Mouse (Mus musculus) embryonic fibroblast, embryonic 13.5 days (primary cell): ENCODE measurements at regions not wholly inside any gene's neighbourhood (a gene's known extent, or its start where the extent isn't known, plus 50 kb on each side); places are given as distances from the start of the nearest gene placed in this dataset.

Source experiments
- H3K27ac ChIP-seq: 2 replicates; pipeline ENCODE4 v1.5.1; 2012; ENCODE audit warnings: low read length, control low read depth, inconsistent platforms; ENCODE audit not compliant: insufficient read depth
- H3K4me1 ChIP-seq: 2 replicates; pipeline ENCODE4 v1.6.1; 2011; ENCODE audit warnings: low read length; ENCODE audit not compliant: control insufficient read depth, insufficient read depth
- H3K4me3 ChIP-seq: 2 replicates; pipeline ENCODE4 v1.5.1; 2011; ENCODE audit warnings: mild to moderate bottlenecking, control low read depth, low read length; ENCODE audit not compliant: insufficient read depth
- CTCF ChIP-seq: IDR thresholded peaks from 2 replicates; pipeline ENCODE4 v1.5.1; 2011; ENCODE audit warnings: mild to moderate bottlenecking, control low read depth, low read length, moderate library complexity, borderline replicate concordance; ENCODE audit not compliant: insufficient read depth
- POLR2A ChIP-seq: IDR thresholded peaks from 2 replicates; pipeline ENCODE4 v1.6.1; 2011; ENCODE audit warnings: low read depth, mild to moderate bottlenecking, control low read depth, low read length, moderate library complexity

- Histone ChIP-seq H3K4me3 (no peak overlapping the region), H3K27ac (no peak overlapping the region), H3K4me1 (no peaks in the 10 kb centered on the region)
- TF ChIP-seq CTCF (no peak), POLR2A (no peak)
These were observed 125.3 kb upstream of the Phyhipl start for GRCm38 (mm10) chr10:70781036-70781435.

- TF ChIP-seq POLR2A (no peak), CTCF (no peak)
- no peak overlapping the region for H3K4me3 ChIP-seq
- H3K27ac ChIP-seq: no peak overlapping the region
- H3K4me1 ChIP-seq: no peaks in the 10 kb centered on the region
These were observed 122.8 kb upstream of the Phyhipl start for GRCm38 (mm10) chr10:70778596-70778995.

GRCm38 (mm10) chr10:70774571-70774970, 118.8 kb upstream of the Phyhipl start:
- Histone ChIP-seq H3K4me1 (no peaks in the 10 kb centered on the region), H3K27ac (no peak overlapping the region), H3K4me3 (no peak overlapping the region)
- TF ChIP-seq CTCF (no peak), POLR2A (no peak)

GRCm38 (mm10) chr10:70774159-70774558, 118.4 kb upstream of the Phyhipl start:
- no peaks in the 10 kb centered on the region for H3K4me1 ChIP-seq
- no peak for TF ChIP-seq POLR2A
- no peak overlapping the region for H3K4me3 ChIP-seq
- no peak overlapping the region for H3K27ac ChIP-seq

- Histone ChIP-seq H3K27ac (no peak overlapping the region), H3K4me3 (no peak overlapping the region), H3K4me1 (no peaks in the 10 kb centered on the region)
- TF ChIP-seq POLR2A (no peak), CTCF (no peak)
These were observed 111.7 kb upstream of the Phyhipl start for GRCm38 (mm10) chr10:70767461-70767860.

- Histone ChIP-seq H3K27ac (no peak overlapping the region), H3K4me3 (no peak overlapping the region), H3K4me1 (no peaks in the 10 kb centered on the region)
- TF ChIP-seq POLR2A: no peak
- TF ChIP-seq CTCF: no peak
These were observed 111.1 kb upstream of the Phyhipl start for GRCm38 (mm10) chr10:70766869-70767268.

GRCm38 (mm10) chr10:70766450-70766849, 110.7 kb upstream of the Phyhipl start:
- Histone ChIP-seq H3K4me1 (no peaks in the 10 kb centered on the region), H3K4me3 (no peak overlapping the region), H3K27ac (no peak overlapping the region)
- no peak for TF ChIP-seq POLR2A
- no peak for TF ChIP-seq CTCF

- no peaks in the 10 kb centered on the region for H3K4me1 ChIP-seq
- H3K27ac ChIP-seq: no peak overlapping the region
- H3K4me3 ChIP-seq: no peak overlapping the region
- TF ChIP-seq POLR2A (no peak), CTCF (no peak)
These were observed 107.4 kb upstream of the Phyhipl start for GRCm38 (mm10) chr10:70763206-70763605.

GRCm38 (mm10) chr10:70759686-70760085, 103.9 kb upstream of the Phyhipl start:
- Histone ChIP-seq H3K27ac (no peak overlapping the region), H3K4me3 (no peak overlapping the region)
- TF ChIP-seq CTCF: no peak
- TF ChIP-seq POLR2A: no peak

GRCm38 (mm10) chr10:70751771-70752170, 96.0 kb upstream of the Phyhipl start:
- Histone ChIP-seq H3K27ac (no peak overlapping the region), H3K4me3 (no peak overlapping the region), H3K4me1 (no peaks in the 10 kb centered on the region)
- TF ChIP-seq CTCF: no peak
- no peak for TF ChIP-seq POLR2A

More at GRCm38 (mm10) chr10:70759686-70760085, 103.9 kb upstream of the Phyhipl start:
- H3K4me1 ChIP-seq: no peaks in the 10 kb centered on the region
